Mouse (Mus musculus): ENCODE data around the gene Dact3. TPM values are rescaled to one million over a fixed set of nuclear protein-coding genes. Genes with fewer than 3 reads are reported as not detected.
A peak's percentile ranks its signal among the peaks of the same experiment; 100 is the strongest.

Gene Dact3
- 100 to 1,000 TPM; 142 to 151 (median 149) TPM for total RNA-seq (2022)

- no peak for DNase-seq (ENCODE audit: low spot score in 2 of 2)
Measured at GRCm38 (mm10) chr7:16875310-16875325, at the start of gene Dact3. TSS of gene Dact3 (plus strand) at chr7:16875317.

GRCm38 (mm10) chr7:16825785-16826184, 49.3 kb upstream of the Dact3 start:
- DNase-seq (ENCODE audit: low spot score in 2 of 2): no peak

- no peak for DNase-seq (ENCODE audit: low spot score in 2 of 2)
Measured at GRCm38 (mm10) chr7:16826571-16826970, 48.5 kb upstream of the Dact3 start.

- DNase-seq (ENCODE audit: low spot score in 2 of 2): no peak
Measured at GRCm38 (mm10) chr7:16827274-16827673, 47.8 kb upstream of the Dact3 start.

- DNase-seq (ENCODE audit: low spot score in 2 of 2): no peak
Measured at GRCm38 (mm10) chr7:16830449-16830848, 44.7 kb upstream of the Dact3 start.

- no peak for DNase-seq (ENCODE audit: low spot score in 2 of 2)
Measured at GRCm38 (mm10) chr7:16837916-16838803, 37.0 kb upstream of the Dact3 start.

- DNase-seq (ENCODE audit: low spot score in 2 of 2): no peak
Measured at GRCm38 (mm10) chr7:16838804-16839426, 36.2 kb upstream of the Dact3 start.

GRCm38 (mm10) chr7:16839427-16840108, 35.5 kb upstream of the Dact3 start:
- DNase-seq (ENCODE audit: low spot score in 2 of 2): no peak

GRCm38 (mm10) chr7:16840109-16840491, 35.0 kb upstream of the Dact3 start:
- no peak for DNase-seq (ENCODE audit: low spot score in 2 of 2)

- DNase-seq (ENCODE audit: low spot score in 2 of 2): no peak
Measured at GRCm38 (mm10) chr7:16841078-16841477, 34.0 kb upstream of the Dact3 start.

GRCm38 (mm10) chr7:16841561-16842560, 33.3 kb upstream of the Dact3 start:
- DNase-seq (ENCODE audit: low spot score in 2 of 2): no peak

- peak; percentile 83 to 85 for DNase-seq (ENCODE audit: low spot score in 2 of 2)
Measured at GRCm38 (mm10) chr7:16842645-16843063, 32.5 kb upstream of the Dact3 start, which contains the start of gene Prkd2. TSS of gene Prkd2 (plus strand) at chr7:16842902.

GRCm38 (mm10) chr7:16843441-16844171, 31.5 kb upstream of the Dact3 start:
- DNase-seq (ENCODE audit: low spot score in 2 of 2): no peak

GRCm38 (mm10) chr7:16844696-16845071, 30.4 kb upstream of the Dact3 start:
- no peak for DNase-seq (ENCODE audit: low spot score in 2 of 2)

- DNase-seq (ENCODE audit: low spot score in 2 of 2): no peak
Measured at GRCm38 (mm10) chr7:16845072-16845819, 29.9 kb upstream of the Dact3 start.

- DNase-seq (ENCODE audit: low spot score in 2 of 2): no peak
Measured at GRCm38 (mm10) chr7:16845820-16846167, 29.3 kb upstream of the Dact3 start.

GRCm38 (mm10) chr7:16846775-16847174, 28.3 kb upstream of the Dact3 start:
- DNase-seq (ENCODE audit: low spot score in 2 of 2): no peak

- DNase-seq (ENCODE audit: low spot score in 2 of 2): no peak
Measured at GRCm38 (mm10) chr7:16847507-16847906, 27.6 kb upstream of the Dact3 start.

GRCm38 (mm10) chr7:16848579-16848978, 26.5 kb upstream of the Dact3 start:
- DNase-seq (ENCODE audit: low spot score in 2 of 2): peak in 1 of 2 experiments; percentile 80

- DNase-seq (ENCODE audit: low spot score in 2 of 2): no peak
Measured at GRCm38 (mm10) chr7:16851636-16852035, 23.5 kb upstream of the Dact3 start.
